Mouse (Mus musculus) activated CD4-positive, CD25-positive, alpha-beta regulatory T cell (primary cell): Measurements from ENCODE around the gene Clpb. TPM values are rescaled to one million over a fixed set of nuclear protein-coding genes. Genes with fewer than 3 reads are reported as not detected.

Experiments
- polyA plus RNA-seq, 2 experiments: library from polyadenylated mRNA; unstranded; fragments of 100-300 nt; shearing (Covaris generic); gene quantifications; one replicate each; pipeline ENCODE4 v1.2.1; 2017

Gene Clpb
- polyA plus RNA-seq: 10 to 100 TPM; 15.6 to 19.9 TPM

GRCm38 (mm10) chr7:101663514-101664159 is at the start of gene Clpb:
Gene Clpb (plus strand): TSS chr7:101663633.

GRCm38 (mm10) chr7:101817861-101818401 is 154.5 kb downstream of the Clpb start, which contains the start of gene Phox2a:
Gene Phox2a (plus strand): TSS chr7:101818313.

GRCm38 (mm10) chr7:101837606-101838471 is 174.4 kb downstream of the Clpb start, which contains the start of gene Inppl1:
Gene Inppl1 (minus strand): TSS chr7:101838229.

Other genes with a start within 250 kb of the Clpb start
- 10 to 100 TPM in 1 of 2 experiments, 1 to 10 TPM in 1; 3.7 to 29.8 TPM for gene Pde2a, start 241.9 kb upstream of the Clpb start, polyA plus RNA-seq
- gene Art2b, start 78.0 kb upstream of the Clpb start, polyA plus RNA-seq: 100 to 1,000 TPM in 1 of 2 experiments, 10 to 100 TPM in 1; 41.8 to 143 TPM
- gene Phox2a, start 154.7 kb downstream of the Clpb start, polyA plus RNA-seq: not detected
- gene Inppl1, start 174.6 kb downstream of the Clpb start, polyA plus RNA-seq: 10 to 100 TPM in 1 of 2 experiments, 1 to 10 TPM in 1; 6.7 to 11.4 TPM
- 1 to 10 TPM in 1 of 2 experiments, not detected in 1; 2.1 TPM for gene Folr2, start 193.6 kb downstream of the Clpb start, polyA plus RNA-seq
- gene Anapc15, start 200.1 kb downstream of the Clpb start, polyA plus RNA-seq: 10 to 100 TPM; 45.9 to 56.1 TPM
- not detected for gene Folr1, start 207.2 kb downstream of the Clpb start, polyA plus RNA-seq
- 100 to 1,000 TPM; 139 to 151 TPM for gene Lamtor1, start 242.3 kb downstream of the Clpb start, polyA plus RNA-seq
- under 1 TPM; 0.84 to 0.94 TPM for gene Tomt, start 242.7 kb downstream of the Clpb start, polyA plus RNA-seq